Comparison of ENCODE assay signal across 8 mouse cellular contexts in the genomic region with DNA sequence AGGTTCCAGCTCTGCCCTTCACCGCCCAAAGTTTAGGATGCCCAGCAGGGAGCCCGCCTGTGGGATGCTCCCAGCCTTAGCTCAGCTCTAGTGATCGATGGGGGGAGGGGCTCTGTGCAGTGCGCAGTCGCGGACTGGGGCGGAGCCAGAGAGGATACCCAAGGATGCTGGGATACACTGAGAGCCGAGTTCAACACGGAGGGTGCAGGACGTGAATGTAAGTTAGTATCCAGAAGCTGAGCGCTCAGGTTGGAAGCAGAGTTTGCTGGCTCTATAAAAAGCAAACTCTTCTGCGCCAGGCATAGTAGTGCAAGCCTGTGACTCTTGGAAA. TPM values are rescaled to one million over a fixed set of nuclear protein-coding genes. Genes with fewer than 3 reads are reported as not detected.
DNase-seq lines count a peak whose midpoint lies in the region; ATAC-seq lines count a peak whose summit lies in the region.

A gene (minus strand): TSS at position 99 of the 331 bp plus-strand sequence.

- H3K27ac ChIP-seq in hindbrain, embryonic 11.5 days (ENCODE audit: low read depth, low read length) = peak within 1 kb of the TSS; percentile 64
- H3K27ac ChIP-seq in midbrain, embryonic 10.5 days (replicated peaks) = peak within 1 kb of the TSS; percentile 87

- H3K9ac ChIP-seq in hindbrain, embryonic 11.5 days (ENCODE audit: low read depth, low read length) = peak within 1 kb of the TSS; percentile 60

- H3K4me3 ChIP-seq in hindbrain, embryonic 11.5 days (ENCODE audit: low read depth, low read length) = peak within 1 kb of the TSS; percentile 43
- H3K4me3 ChIP-seq in midbrain, embryonic 10.5 days = peak within 1 kb of the TSS; percentile 58

- WGBS in hindbrain, embryonic 11.5 days = under 1% methylated on average over 12 of the region's 12 CpGs
- WGBS in midbrain, embryonic 10.5 days = 1% methylated on average over 12 of the region's 12 CpGs

- H3K4me1 ChIP-seq in hindbrain, embryonic 11.5 days (replicated peaks; ENCODE audit: control insufficient read depth, insufficient read depth, low read length) = peaks cover 8% of the 10 kb centered on the region; the same call in 1 of the 2 replicates
- H3K4me1 ChIP-seq in midbrain, embryonic 10.5 days = peaks cover 25% of the 10 kb centered on the region

- no peaks in the 10 kb centered on the region for H3K36me3 ChIP-seq in hindbrain, embryonic 11.5 days (ENCODE audit: control insufficient read depth, insufficient read depth, low read length)
- no peaks in the 10 kb centered on the region for H3K36me3 ChIP-seq in midbrain, embryonic 10.5 days

- H3K4me2 ChIP-seq in hindbrain, embryonic 11.5 days (replicated peaks; ENCODE audit: low read depth, low read length) = peak within 1 kb of the TSS; percentile 52

- no peaks in the 10 kb centered on the region for H3K27me3 ChIP-seq in hindbrain, embryonic 11.5 days (ENCODE audit: control insufficient read depth, insufficient read depth, low read length)
- no peaks in the 10 kb centered on the region for H3K27me3 ChIP-seq in midbrain, embryonic 10.5 days (ENCODE audit: low read depth, poor library complexity, severe bottlenecking)

- no peaks in the 10 kb centered on the region for H3K9me3 ChIP-seq in hindbrain, embryonic 11.5 days (ENCODE audit: control insufficient read depth, low read length)
- no peaks in the 10 kb centered on the region for H3K9me3 ChIP-seq in midbrain, embryonic 10.5 days (replicated peaks)

- peak; percentile 97 for ATAC-seq in hindbrain, embryonic 11.5 days (ENCODE audit: low FRiP score)

- peak; percentile 95 for DNase-seq in NIH3T3 (ENCODE audit: low read depth)
- DNase-seq in cerebellum, adult 9-11 months = peak; percentile 90
- peak; percentile 75 to 80 for DNase-seq in frontal cortex, postnatal 10 days (ENCODE audit: low spot score in 2 of 2)
- peak; percentile 93 for DNase-seq in hindbrain, embryonic 11.5 days (ENCODE audit: low spot score)
- DNase-seq in left cerebral cortex, adult 8-10 months (ENCODE audit: low spot score in 2 of 2) = peak; percentile 73 to 85
- DNase-seq in midbrain, embryonic 10.5 days (ENCODE audit: low spot score) = peak; percentile 89
- peak; percentile 35 for DNase-seq in skeletal muscle tissue, adult 2 months (ENCODE audit: low read depth, low spot score)
- DNase-seq in spleen, postnatal 10 days (ENCODE audit: low spot score in 2 of 2) = no peak

RNA-seq across cellular contexts. Expression of the gene that starts here (rescaled TPM):
- polyA plus RNA-seq in hindbrain, embryonic 11.5 days (2014; fragmentation: Nextera tagmentation; extraction: Ambion mirVana) = 17.2 and 24.8 TPM in 2 replicates
- total RNA-seq in left cerebral cortex, adult 8-10 months (2022) = 10 to 100 TPM; 26.6 to 29.9 (median 28.4) TPM
- 22.9 and 27.5 TPM in 2 replicates for polyA plus RNA-seq in midbrain, embryonic 10.5 days (2016; fragmentation: Nextera tagmentation; extraction: Ambion mirVana)

Comparison
In these comparisons a context has a peak if more than half of its experiments do, and no peak if none do; other contexts are left out.
1. DNase-seq: peak in NIH3T3 (single experiment), cerebellum, adult 9-11 months (single experiment), frontal cortex, postnatal 10 days (2 of 2), hindbrain, embryonic 11.5 days (single experiment), left cerebral cortex, adult 8-10 months (2 of 2), midbrain, embryonic 10.5 days (single experiment) and skeletal muscle tissue, adult 2 months (single experiment); none in spleen, postnatal 10 days (0 of 2).